Mouse (Mus musculus) lung, embryonic 16.5 days (tissue): ENCODE results near the gene Arhgef17. TPM values are rescaled to one million over a fixed set of nuclear protein-coding genes. Genes with fewer than 3 reads are reported as not detected.

Experiments used
- ATAC-seq: fragments of 200-750 bp; cut with Nextera tagmentation; 2 replicates; pipeline ENCODE4 v1.8.0; 2017; ENCODE audit warnings: low read depth, mild to moderate bottlenecking, moderate library complexity
- H3K27ac ChIP-seq: fragments of 300-500 bp; sonication (generic); 2 replicates; pipeline ENCODE4 v1.5.1; 2014; ENCODE audit warnings: mild to moderate bottlenecking, control low read depth, low read length
- H3K27me3 ChIP-seq: fragments of 300-500 bp; sonication (generic); 2 replicates; pipeline ENCODE4 v1.6.1; 2014; ENCODE audit warnings: low read depth, low read length, mixed read lengths; ENCODE audit not compliant: control insufficient read depth, insufficient read depth
- H3K36me3 ChIP-seq: fragments of 300-500 bp; sonication (generic); 2 replicates; pipeline ENCODE4 v1.6.1; 2014; ENCODE audit warnings: low read length; ENCODE audit not compliant: control insufficient read depth, insufficient read depth
- H3K4me1 ChIP-seq: fragments of 300-500 bp; sonication (generic); replicated peaks from 2 replicates; pipeline ENCODE4 v1.6.1; 2014; ENCODE audit warnings: low read length, mixed read lengths; ENCODE audit not compliant: control insufficient read depth, insufficient read depth
- H3K4me2 ChIP-seq: fragments of 300-500 bp; sonication (generic); 2 replicates; pipeline ENCODE4 v1.6.1; 2014; ENCODE audit warnings: low read depth, low read length, control low read depth
- H3K4me3 ChIP-seq: fragments of 300-500 bp; sonication (generic); 2 replicates; pipeline ENCODE4 v1.5.1; 2014; ENCODE audit warnings: mild to moderate bottlenecking, low read length, control low read depth
- H3K9ac ChIP-seq: fragments of 300-500 bp; sonication (generic); 2 replicates; pipeline ENCODE4 v1.6.1; 2014; ENCODE audit warnings: low read length, control low read depth
- H3K9me3 ChIP-seq: fragments of 300-500 bp; sonication (generic); 2 replicates; pipeline ENCODE4 v1.6.1; 2016; ENCODE audit warnings: low read length; ENCODE audit not compliant: control insufficient read depth
- WGBS: fragments of 180-500 bp; shearing (Covaris S2); extraction: QIAGEN DNeasy Blood & Tissue Kit; methylation state at CpG from one replicate; pipeline ENCODE4 v1.1.7; 2014; 5-methylcytosine and 5-hydroxymethylcytosine counted together
- polyA plus RNA-seq: library from polyadenylated mRNA; unstranded; fragments of >200 nt; fragmentation: Nextera tagmentation; extraction: Ambion mirVana; gene quantifications from 2 replicates; pipeline ENCODE4 v1.2.1, GENCODE M21; 2015

The Arhgef17 gene
- polyA plus RNA-seq, 1 experiment from 2014 or later: 11.8 TPM

GRCm38 (mm10) chr7:100876293-100876692, 55.6 kb downstream of the Arhgef17 start:
- H3K9me3 ChIP-seq: no peaks in the 10 kb centered on the region
- H3K4me1 ChIP-seq: 0 out of 2 replicates have a peak, but pooled peaks cover 4% of the 10 kb centered on the region
- no peak overlapping the region for H3K9ac ChIP-seq
- H3K27ac ChIP-seq: peak overlapping the region; percentile 83
- no peaks in the 10 kb centered on the region for H3K27me3 ChIP-seq
- WGBS: 75% methylated on average over 13 of the region's 13 CpGs
- H3K4me2 ChIP-seq: no peak overlapping the region
- no peak for ATAC-seq
- peaks cover 55% of the 10 kb centered on the region for H3K36me3 ChIP-seq
- no peak overlapping the region for H3K4me3 ChIP-seq

GRCm38 (mm10) chr7:100875822-100876221, 56.1 kb downstream of the Arhgef17 start:
- H3K27me3 ChIP-seq: no peaks in the 10 kb centered on the region
- H3K4me3 ChIP-seq: no peak overlapping the region
- no peak overlapping the region for H3K9ac ChIP-seq
- 0 out of 2 replicates have a peak, but pooled peaks cover 4% of the 10 kb centered on the region for H3K4me1 ChIP-seq
- ATAC-seq: no peak
- no peaks in the 10 kb centered on the region for H3K9me3 ChIP-seq
- peaks cover 51% of the 10 kb centered on the region for H3K36me3 ChIP-seq
- H3K27ac ChIP-seq: peak overlapping the region; percentile 83
- WGBS: 50% methylated on average over 1 of the region's 1 CpGs
- H3K4me2 ChIP-seq: no peak overlapping the region

- Histone ChIP-seq H3K4me2 (no peak overlapping the region), H3K27me3 (no peaks in the 10 kb centered on the region), H3K4me3 (no peak overlapping the region), H3K4me1 (0 out of 2 replicates have a peak, but pooled peaks cover 4% of the 10 kb centered on the region), H3K36me3 (peaks cover 30% of the 10 kb centered on the region), H3K9ac (no peak overlapping the region), H3K27ac (no peak overlapping the region), H3K9me3 (no peaks in the 10 kb centered on the region)
- ATAC-seq: no peak
- WGBS: 89% methylated on average over 13 of the region's 13 CpGs
These were observed 58.7 kb downstream of the Arhgef17 start for GRCm38 (mm10) chr7:100873197-100873596.

GRCm38 (mm10) chr7:100871892-100872291, 60.0 kb downstream of the Arhgef17 start:
- H3K4me3 ChIP-seq: no peak overlapping the region
- no peak overlapping the region for H3K4me2 ChIP-seq
- peaks cover 18% of the 10 kb centered on the region for H3K36me3 ChIP-seq
- H3K27me3 ChIP-seq: no peaks in the 10 kb centered on the region
- WGBS: 66% methylated on average over 5 of the region's 5 CpGs
- H3K9ac ChIP-seq: no peak overlapping the region
- H3K4me1 ChIP-seq: 0 out of 2 replicates have a peak, but pooled peaks cover 4% of the 10 kb centered on the region
- H3K9me3 ChIP-seq: no peaks in the 10 kb centered on the region
- no peak for ATAC-seq
- H3K27ac ChIP-seq: no peak overlapping the region

GRCm38 (mm10) chr7:100871355-100871754, 60.6 kb downstream of the Arhgef17 start:
- H3K36me3 ChIP-seq: peaks cover 12% of the 10 kb centered on the region
- WGBS: 89% methylated on average over 4 of the region's 4 CpGs

GRCm38 (mm10) chr7:100869877-100870629, 61.9 kb downstream of the Arhgef17 start:
- WGBS: 72% methylated on average over 8 of the region's 8 CpGs
- Histone ChIP-seq H3K9me3 (no peaks in the 10 kb centered on the region), H3K4me3 (no peak overlapping the region), H3K27me3 (no peaks in the 10 kb centered on the region), H3K4me1 (no peaks in the 10 kb centered on the region), H3K4me2 (no peak overlapping the region), H3K27ac (no peak overlapping the region), H3K36me3 (peaks cover 10% of the 10 kb centered on the region), H3K9ac (no peak overlapping the region)
- 0 out of 2 replicates have a peak, but pooled peaks have one; percentile 6 for ATAC-seq

More at GRCm38 (mm10) chr7:100871355-100871754, 60.6 kb downstream of the Arhgef17 start:
- no peak overlapping the region for H3K4me3 ChIP-seq
- ATAC-seq: no peak
- no peak overlapping the region for H3K4me2 ChIP-seq
- 0 out of 2 replicates have a peak, but pooled peaks cover 2% of the 10 kb centered on the region for H3K4me1 ChIP-seq
- no peak overlapping the region for H3K27ac ChIP-seq
- H3K9ac ChIP-seq: no peak overlapping the region
- H3K9me3 ChIP-seq: no peaks in the 10 kb centered on the region
- no peaks in the 10 kb centered on the region for H3K27me3 ChIP-seq

GRCm38 (mm10) chr7:100868551-100868950, 63.4 kb downstream of the Arhgef17 start:
- peaks cover 8% of the 10 kb centered on the region for H3K36me3 ChIP-seq
- no peaks in the 10 kb centered on the region for H3K9me3 ChIP-seq
- no peak overlapping the region for H3K9ac ChIP-seq
- ATAC-seq: no peak
- no peak overlapping the region for H3K4me3 ChIP-seq
- peak overlapping the region; percentile 13; the same call in 1 of the 2 replicates for H3K27ac ChIP-seq
- no peaks in the 10 kb centered on the region for H3K4me1 ChIP-seq
- no peaks in the 10 kb centered on the region for H3K27me3 ChIP-seq
- 56% methylated on average over 4 of the region's 4 CpGs for WGBS
- H3K4me2 ChIP-seq: no peak overlapping the region

GRCm38 (mm10) chr7:100867561-100867960, 64.3 kb downstream of the Arhgef17 start:
- WGBS: 44% methylated on average over 2 of the region's 2 CpGs
- no peak for ATAC-seq
- H3K9ac ChIP-seq: no peak overlapping the region

GRCm38 (mm10) chr7:100866675-100867074, 65.2 kb downstream of the Arhgef17 start:
- Histone ChIP-seq H3K4me3 (no peak overlapping the region), H3K9me3 (no peaks in the 10 kb centered on the region), H3K4me1 (peaks cover 3% of the 10 kb centered on the region; the same call in 1 of the 2 replicates), H3K36me3 (no peaks in the 10 kb centered on the region), H3K9ac (no peak overlapping the region), H3K27me3 (no peaks in the 10 kb centered on the region), H3K4me2 (no peak overlapping the region), H3K27ac (no peak overlapping the region)
- WGBS: 5% methylated on average over 3 of the region's 3 CpGs
- no peak for ATAC-seq

More at GRCm38 (mm10) chr7:100867561-100867960, 64.3 kb downstream of the Arhgef17 start:
- Histone ChIP-seq H3K4me2 (no peak overlapping the region), H3K4me1 (peaks cover 3% of the 10 kb centered on the region; the same call in 1 of the 2 replicates), H3K27ac (no peak overlapping the region), H3K27me3 (no peaks in the 10 kb centered on the region), H3K9me3 (no peaks in the 10 kb centered on the region), H3K36me3 (peaks cover 2% of the 10 kb centered on the region), H3K4me3 (no peak overlapping the region)
